Mouse (Mus musculus) neural tube, embryonic 15.5 days (tissue): ENCODE measurements at regions not wholly inside any gene's neighbourhood (a gene's known extent, or its start where the extent isn't known, plus 50 kb on each side); places are given as distances from the start of the nearest gene placed in this dataset.

Experiments used
- ATAC-seq: fragments of 200-750 bp; cut with Nextera tagmentation; 2 replicates; pipeline ENCODE4 v1.8.0; 2017; ENCODE audit warnings: mild to moderate bottlenecking, moderate TSS enrichment, moderate library complexity; ENCODE audit not compliant: low FRiP score
- H3K27ac ChIP-seq: fragments of 300-500 bp; sonication (generic); replicated peaks from 2 replicates; pipeline ENCODE4 v1.5.1; 2015; ENCODE audit warnings: mild to moderate bottlenecking, inconsistent platforms
- H3K27me3 ChIP-seq: fragments of 300-500 bp; sonication (generic); replicated peaks from 2 replicates; pipeline ENCODE4 v1.6.1; 2015; ENCODE audit warnings: inconsistent platforms
- H3K36me3 ChIP-seq: fragments of 300-500 bp; sonication (generic); 2 replicates; pipeline ENCODE4 v1.6.1; 2015; ENCODE audit warnings: inconsistent platforms
- H3K4me1 ChIP-seq: fragments of 300-500 bp; sonication (generic); 2 replicates; pipeline ENCODE4 v1.6.1; 2015; ENCODE audit warnings: inconsistent platforms
- H3K4me2 ChIP-seq: fragments of 300-500 bp; sonication (generic); 2 replicates; pipeline ENCODE4 v1.6.1; 2015; ENCODE audit warnings: inconsistent platforms, mild to moderate bottlenecking, moderate library complexity
- H3K4me3 ChIP-seq: fragments of 300-500 bp; sonication (generic); replicated peaks from 2 replicates; pipeline ENCODE4 v1.5.1; 2015; ENCODE audit warnings: mild to moderate bottlenecking, inconsistent platforms
- H3K9ac ChIP-seq: fragments of 300-500 bp; sonication (generic); replicated peaks from 2 replicates; pipeline ENCODE4 v1.6.1; 2015; ENCODE audit warnings: mild to moderate bottlenecking, inconsistent platforms
- H3K9me3 ChIP-seq: fragments of 300-500 bp; sonication (generic); replicated peaks from 2 replicates; pipeline ENCODE4 v1.6.1; 2016; ENCODE audit warnings: inconsistent platforms
- WGBS: fragments of 180-500 bp; shearing (Covaris S2); methylation state at CpG from one replicate; pipeline ENCODE4 v1.1.7; 2015; ENCODE audit warnings: mixed read lengths; 5-methylcytosine and 5-hydroxymethylcytosine counted together

GRCm38 (mm10) chr15:31087607-31088006, 136.5 kb upstream of the Dap start:
- Histone ChIP-seq H3K4me2 (no peak overlapping the region), H3K4me1 (peaks cover 10% of the 10 kb centered on the region; the same call in 1 of the 2 replicates), H3K9ac (no peak overlapping the region), H3K27me3 (no peaks in the 10 kb centered on the region), H3K9me3 (no peaks in the 10 kb centered on the region), H3K4me3 (no peak overlapping the region), H3K36me3 (no peaks in the 10 kb centered on the region), H3K27ac (no peak overlapping the region)
- 89% methylated on average over 1 of the region's 1 CpGs for WGBS
- peak; percentile 35; the same call in 1 of the 2 replicates for ATAC-seq

DNA sequence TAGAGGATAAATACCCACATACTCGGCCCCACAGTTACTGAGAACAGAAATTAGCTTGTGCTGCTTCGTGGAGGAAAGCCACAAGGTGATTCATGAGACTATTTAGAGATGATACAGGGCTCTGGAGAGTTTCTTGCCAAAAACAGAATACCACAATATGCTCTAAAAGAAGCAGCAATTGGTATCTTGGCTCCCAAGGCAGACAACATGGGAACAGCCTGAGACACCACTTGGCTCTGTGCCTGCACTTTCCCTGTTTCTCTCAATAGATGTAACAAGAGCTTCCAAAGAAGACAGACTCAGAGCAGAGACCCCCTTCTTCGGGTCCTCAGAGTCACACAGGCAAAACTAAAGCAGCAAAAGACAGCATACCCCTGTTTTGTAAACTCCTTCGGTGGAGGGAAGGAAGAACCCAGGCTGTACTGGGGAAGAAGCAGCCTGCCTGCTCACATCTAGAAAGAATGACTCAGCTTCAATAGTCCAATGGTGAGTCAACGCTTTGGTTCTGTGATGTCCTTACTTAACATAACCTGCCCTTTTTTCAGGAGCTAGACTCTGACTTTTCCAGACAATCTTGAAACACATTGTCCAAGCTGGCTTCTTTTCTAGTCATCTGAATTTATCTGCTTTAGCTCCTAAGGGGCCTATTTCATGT, 132.1 kb upstream of the Dap start:
- Histone ChIP-seq H3K4me3 (no peak overlapping the region), H3K36me3 (no peaks in the 10 kb centered on the region), H3K9me3 (no peaks in the 10 kb centered on the region), H3K9ac (no peak overlapping the region), H3K27ac (no peak overlapping the region), H3K4me2 (no peak overlapping the region), H3K4me1 (peaks cover 10% of the 10 kb centered on the region; the same call in 1 of the 2 replicates), H3K27me3 (no peaks in the 10 kb centered on the region)
- WGBS: 57% methylated on average over 5 of the region's 5 CpGs
- ATAC-seq: peak; percentile 24; the same call in 1 of the 2 replicates

DNA sequence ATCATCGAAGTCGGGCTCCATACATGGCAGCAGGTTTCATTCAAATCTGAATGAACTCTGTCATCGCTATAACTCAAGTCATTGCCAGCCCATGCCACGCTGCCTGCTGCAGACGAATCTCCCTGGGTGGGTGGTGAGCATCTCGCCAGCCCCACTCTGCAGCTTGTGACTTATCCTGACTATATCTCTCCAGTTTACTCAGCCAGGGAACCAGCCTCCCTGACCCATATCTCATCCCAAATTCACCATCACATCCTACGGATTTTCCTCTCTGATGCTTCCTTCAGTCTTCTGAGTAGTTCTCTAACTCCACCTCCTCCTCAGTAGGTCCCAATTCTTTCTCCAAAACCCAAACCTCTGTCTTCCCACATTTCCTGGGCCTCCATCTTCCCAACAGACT, 127.9 kb upstream of the Dap start:
- Histone ChIP-seq H3K27me3 (no peaks in the 10 kb centered on the region), H3K4me1 (peaks cover 6% of the 10 kb centered on the region; the same call in 1 of the 2 replicates), H3K9me3 (no peaks in the 10 kb centered on the region), H3K9ac (no peak overlapping the region), H3K4me2 (no peak overlapping the region), H3K36me3 (no peaks in the 10 kb centered on the region), H3K27ac (no peak overlapping the region), H3K4me3 (no peak overlapping the region)
- no peak for ATAC-seq
- 88% methylated on average over 7 of the region's 7 CpGs for whole genome bisulfite sequencing

DNA sequence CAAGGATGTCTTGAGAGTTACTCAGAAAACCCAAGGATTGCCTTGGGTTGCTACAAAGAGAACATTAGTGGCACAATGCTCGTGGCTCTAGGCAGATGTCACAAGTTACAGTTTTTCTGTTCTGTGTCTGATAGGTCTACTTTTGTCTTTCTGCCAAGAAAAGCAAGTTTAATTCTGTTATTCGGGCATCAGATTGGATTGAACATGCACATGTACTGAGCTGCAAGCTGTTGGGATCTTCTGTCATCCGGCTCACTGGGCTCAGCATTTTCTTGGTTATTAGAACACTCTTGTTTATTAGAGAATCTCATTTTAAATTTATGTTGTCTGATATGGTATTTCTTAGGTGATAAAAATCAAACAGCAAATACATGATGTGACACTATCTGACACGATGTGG, 126.8 kb upstream of the Dap start:
- Histone ChIP-seq H3K9ac (no peak overlapping the region), H3K4me2 (no peak overlapping the region), H3K36me3 (no peaks in the 10 kb centered on the region), H3K4me1 (no peaks in the 10 kb centered on the region), H3K9me3 (no peaks in the 10 kb centered on the region), H3K27ac (no peak overlapping the region), H3K4me3 (no peak overlapping the region), H3K27me3 (no peaks in the 10 kb centered on the region)
- WGBS: 80% methylated on average over 4 of the region's 4 CpGs
- no peak for ATAC-seq

DNA sequence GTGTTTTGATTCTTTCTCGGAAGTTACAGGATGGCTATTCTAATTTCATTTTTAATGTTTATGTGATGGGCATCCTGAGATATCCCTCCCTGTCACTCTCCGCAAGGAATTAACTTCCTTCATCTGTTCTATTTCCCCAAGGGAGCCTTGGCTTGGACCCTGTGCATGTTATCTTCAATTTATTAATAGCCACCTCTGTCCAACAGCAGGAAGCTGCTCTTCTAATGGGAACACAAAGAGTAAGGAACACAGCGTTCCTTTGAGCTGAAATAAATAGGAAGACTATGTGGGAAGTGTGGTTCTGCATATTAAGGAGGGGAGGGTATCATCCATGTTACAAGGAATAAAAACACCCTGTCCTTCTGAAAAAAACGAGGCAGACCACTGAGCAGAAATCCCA, 119.4 kb upstream of the Dap start:
- Histone ChIP-seq H3K9ac (no peak overlapping the region), H3K27me3 (no peaks in the 10 kb centered on the region), H3K27ac (no peak overlapping the region), H3K9me3 (no peaks in the 10 kb centered on the region), H3K4me2 (no peak overlapping the region), H3K4me1 (no peaks in the 10 kb centered on the region), H3K4me3 (no peak overlapping the region), H3K36me3 (no peaks in the 10 kb centered on the region)
- 72% methylated on average over 4 of the region's 4 CpGs for WGBS
- no peak for ATAC-seq

DNA sequence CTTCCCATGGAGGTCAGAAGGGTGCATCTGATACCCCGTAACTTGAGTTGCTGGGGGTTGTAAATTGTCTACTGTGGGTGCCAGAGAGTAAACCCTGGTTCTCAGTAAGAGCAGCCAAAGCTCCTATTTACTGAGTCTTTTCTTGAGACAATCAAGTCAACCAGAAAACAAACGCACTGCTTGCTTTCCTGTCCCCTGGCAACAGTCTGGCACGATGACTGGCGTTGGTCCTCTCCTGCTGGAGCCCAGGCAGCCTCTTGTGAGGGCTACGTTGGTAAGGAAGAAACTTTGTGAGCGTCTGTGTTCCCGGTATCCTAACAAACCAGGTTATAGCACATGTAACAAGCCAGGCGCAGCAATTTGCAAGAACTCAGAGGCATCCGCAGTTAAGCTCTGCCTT, 117.2 kb upstream of the Dap start:
- no peak for ATAC-seq
- Histone ChIP-seq H3K9ac (no peak overlapping the region), H3K27me3 (no peaks in the 10 kb centered on the region), H3K4me2 (no peak overlapping the region), H3K4me1 (no peaks in the 10 kb centered on the region), H3K36me3 (no peaks in the 10 kb centered on the region), H3K4me3 (no peak overlapping the region), H3K9me3 (no peaks in the 10 kb centered on the region), H3K27ac (no peak overlapping the region)
- 58% methylated on average over 9 of the region's 9 CpGs for WGBS

DNA sequence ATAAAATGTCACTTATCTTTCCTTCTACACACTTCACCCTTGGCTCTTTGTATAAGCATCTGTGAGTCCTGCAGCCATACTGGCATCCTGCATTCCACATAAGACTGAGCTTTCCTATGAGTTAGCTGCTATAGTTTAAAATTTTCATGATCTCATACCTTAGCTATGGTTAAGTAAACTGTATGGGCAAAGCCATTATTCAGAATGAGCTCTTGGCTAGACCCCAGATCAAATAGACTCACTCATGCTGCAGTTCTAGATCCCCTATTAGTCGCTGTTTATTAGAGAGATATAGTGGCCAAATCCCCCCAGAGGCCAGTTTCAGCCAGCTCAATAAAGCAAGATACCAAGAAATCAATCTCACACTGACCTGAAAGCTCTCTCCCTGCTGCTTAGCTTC, 110.9 kb upstream of the Dap start:
- no peaks in the 10 kb centered on the region for H3K9me3 ChIP-seq
- H3K4me3 ChIP-seq: no peak overlapping the region
- H3K36me3 ChIP-seq: no peaks in the 10 kb centered on the region
- H3K27ac ChIP-seq: no peak overlapping the region
- H3K9ac ChIP-seq: no peak overlapping the region
- no peak overlapping the region for H3K4me2 ChIP-seq
- H3K4me1 ChIP-seq: no peaks in the 10 kb centered on the region
- WGBS: 63% methylated on average over 1 of the region's 1 CpGs
- no peaks in the 10 kb centered on the region for H3K27me3 ChIP-seq
- ATAC-seq: no peak

DNA sequence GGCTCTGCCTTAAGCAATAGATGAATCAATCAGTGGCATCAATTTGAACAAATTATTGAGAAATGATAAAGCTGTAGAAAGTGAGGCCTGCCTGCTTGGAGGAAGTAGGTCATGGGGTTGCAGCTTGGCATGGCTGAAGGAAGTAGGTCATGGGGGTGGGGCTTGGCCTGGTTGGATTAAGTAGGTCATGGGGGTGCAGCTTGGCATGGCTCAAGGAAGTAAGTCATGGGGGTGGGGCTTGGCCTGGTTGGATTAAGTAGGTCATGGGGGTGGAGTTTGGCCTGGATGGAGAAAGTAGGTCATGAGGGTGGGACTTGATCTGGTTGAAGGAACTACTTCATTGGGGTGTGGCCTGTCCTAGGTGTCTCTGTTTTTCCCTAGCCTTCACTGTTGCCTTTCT, 106.8 kb upstream of the Dap start:
- Histone ChIP-seq H3K27ac (no peak overlapping the region), H3K4me3 (no peak overlapping the region), H3K4me2 (no peak overlapping the region), H3K36me3 (no peaks in the 10 kb centered on the region), H3K9me3 (no peaks in the 10 kb centered on the region), H3K4me1 (0 out of 2 replicates have a peak, but pooled peaks cover 6% of the 10 kb centered on the region), H3K27me3 (no peaks in the 10 kb centered on the region), H3K9ac (no peak overlapping the region)
- ATAC-seq: no peak

GRCm38 (mm10) chr15:31120147-31120546, 104.0 kb upstream of the Dap start:
- no peak for ATAC-seq
- H3K4me2 ChIP-seq: no peak overlapping the region
- H3K9me3 ChIP-seq: no peaks in the 10 kb centered on the region
- H3K9ac ChIP-seq: no peak overlapping the region
- H3K36me3 ChIP-seq: no peaks in the 10 kb centered on the region
- H3K4me1 ChIP-seq: 0 out of 2 replicates have a peak, but pooled peaks cover 6% of the 10 kb centered on the region
- no peaks in the 10 kb centered on the region for H3K27me3 ChIP-seq
- WGBS: 39% methylated on average over 6 of the region's 6 CpGs
- H3K4me3 ChIP-seq: no peak overlapping the region
- H3K27ac ChIP-seq: no peak overlapping the region

GRCm38 (mm10) chr15:31125784-31126183, 98.3 kb upstream of the Dap start:
- Histone ChIP-seq H3K4me1 (no peaks in the 10 kb centered on the region), H3K4me3 (no peak overlapping the region), H3K9ac (no peak overlapping the region), H3K27ac (no peak overlapping the region), H3K4me2 (no peak overlapping the region), H3K9me3 (no peaks in the 10 kb centered on the region), H3K27me3 (no peaks in the 10 kb centered on the region), H3K36me3 (no peaks in the 10 kb centered on the region)
- ATAC-seq: no peak
- 95% methylated on average over 1 of the region's 1 CpGs for WGBS

DNA sequence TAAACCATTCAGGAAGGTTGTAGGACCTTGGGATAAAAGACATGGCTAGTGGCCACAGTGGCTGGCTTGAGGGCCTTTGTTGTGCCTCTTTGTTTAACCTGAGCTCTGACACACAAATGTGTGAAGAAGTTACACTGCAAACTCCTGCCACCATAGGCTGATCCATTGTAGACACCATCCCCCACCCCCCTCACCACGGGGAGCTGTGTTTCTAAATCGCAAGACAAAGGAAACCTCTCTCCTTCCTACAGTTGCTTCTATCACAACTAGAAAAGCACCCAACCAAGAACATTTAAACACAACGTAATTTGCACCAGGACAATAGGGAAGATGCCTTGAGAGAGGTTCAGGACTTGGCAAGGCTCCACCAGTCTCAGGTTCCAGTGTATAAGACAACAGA, 97.1 kb upstream of the Dap start:
- H3K27ac ChIP-seq: no peak overlapping the region
- no peak overlapping the region for H3K4me2 ChIP-seq
- H3K9me3 ChIP-seq: no peaks in the 10 kb centered on the region
- 30% methylated on average over 3 of the region's 3 CpGs for WGBS
- no peak overlapping the region for H3K9ac ChIP-seq
- no peak for ATAC-seq
- no peaks in the 10 kb centered on the region for H3K4me1 ChIP-seq
- H3K36me3 ChIP-seq: no peaks in the 10 kb centered on the region
- no peaks in the 10 kb centered on the region for H3K27me3 ChIP-seq
- H3K4me3 ChIP-seq: no peak overlapping the region

DNA sequence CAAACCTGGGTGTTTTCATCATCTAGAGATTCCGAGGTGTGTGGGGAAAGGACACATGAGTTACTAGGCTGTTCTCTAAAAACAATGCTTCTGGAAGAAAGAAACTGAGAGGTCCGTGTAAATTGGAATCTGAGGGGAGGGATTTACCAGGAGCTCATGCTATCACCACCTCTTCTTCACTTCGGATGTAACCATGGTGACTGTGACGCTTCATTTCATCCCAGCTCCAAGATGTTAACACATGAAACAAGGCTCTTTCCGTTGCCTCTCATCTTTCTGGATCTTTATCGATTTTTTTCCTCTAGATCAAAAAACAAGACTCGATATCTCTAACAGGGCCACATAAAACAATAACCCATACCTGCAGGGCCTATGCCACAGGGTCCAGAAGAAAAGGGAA, 89.2 kb upstream of the Dap start:
- Histone ChIP-seq H3K9ac (no peak overlapping the region), H3K9me3 (no peaks in the 10 kb centered on the region), H3K27me3 (no peaks in the 10 kb centered on the region), H3K4me3 (no peak overlapping the region), H3K4me1 (no peaks in the 10 kb centered on the region), H3K27ac (no peak overlapping the region), H3K4me2 (no peak overlapping the region), H3K36me3 (no peaks in the 10 kb centered on the region)
- ATAC-seq: no peak
- 54% methylated on average over 7 of the region's 7 CpGs for WGBS

GRCm38 (mm10) chr15:31138637-31139036, 85.5 kb upstream of the Dap start:
- 87% methylated on average over 6 of the region's 6 CpGs for WGBS
- H3K4me2 ChIP-seq: no peak overlapping the region
- H3K9me3 ChIP-seq: no peaks in the 10 kb centered on the region
- no peaks in the 10 kb centered on the region for H3K4me1 ChIP-seq
- no peak for ATAC-seq
- no peak overlapping the region for H3K27ac ChIP-seq
- no peaks in the 10 kb centered on the region for H3K36me3 ChIP-seq
- H3K4me3 ChIP-seq: no peak overlapping the region
- no peaks in the 10 kb centered on the region for H3K27me3 ChIP-seq
- H3K9ac ChIP-seq: no peak overlapping the region
